Mouse (Mus musculus): ENCODE measurements around the gene Impdh1. TPM values are rescaled to one million over a fixed set of nuclear protein-coding genes. Genes with fewer than 3 reads are reported as not detected.

The Impdh1 gene
- 34.5 and 50.2 TPM in 2 replicates for polyA plus RNA-seq (2014; fragmentation: Nextera tagmentation; extraction: Ambion mirVana)

DNA sequence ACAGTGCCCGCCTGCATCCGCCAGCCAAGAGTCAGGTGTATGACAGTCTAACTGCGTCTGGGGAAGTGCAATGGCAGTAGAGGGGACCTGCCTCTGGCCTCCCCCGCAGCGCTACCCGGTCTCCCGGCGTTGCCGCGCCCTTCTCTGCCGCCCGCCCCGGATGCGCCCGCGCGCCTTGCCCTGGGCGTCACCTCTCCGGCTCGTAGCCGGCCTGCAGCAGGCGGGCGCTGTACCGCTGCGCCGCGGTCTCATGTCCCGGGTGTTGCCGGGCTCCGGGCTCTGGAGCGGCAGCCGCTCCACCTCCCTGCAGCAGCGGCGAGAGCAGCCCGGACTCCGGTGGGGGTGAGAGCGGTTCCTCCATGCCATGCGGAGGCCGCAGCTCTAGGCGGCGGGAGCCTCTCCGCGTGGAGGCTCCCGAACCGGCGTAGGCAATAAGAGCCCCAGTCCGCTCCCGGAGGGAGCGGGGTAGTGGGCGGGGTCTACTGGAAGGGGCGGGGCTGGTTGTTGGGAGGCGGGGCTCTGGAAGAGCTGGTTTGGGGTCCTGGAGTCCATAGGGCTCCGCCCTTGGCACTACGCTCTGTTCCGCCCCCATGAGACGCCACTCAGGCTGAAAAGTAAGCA, at the start of gene Impdh1:
Gene Impdh1 (minus strand): TSS at position 484 of the 621 bp plus-strand sequence.
- no peak within 1 kb of the TSS for H3K27ac ChIP-seq (ENCODE audit: low read depth, low read length)
- H3K4me3 ChIP-seq (ENCODE audit: low read depth, low read length) = peak within 1 kb of the TSS; percentile 64
- H3K4me1 ChIP-seq (ENCODE audit: control insufficient read depth, insufficient read depth, low read length) = peaks cover 23% of the 10 kb centered on the region
- no peaks in the 10 kb centered on the region for H3K36me3 ChIP-seq (ENCODE audit: control insufficient read depth, insufficient read depth, low read length)
- H3K27me3 ChIP-seq (replicated peaks; ENCODE audit: control insufficient read depth, insufficient read depth, low read length) = peaks cover 6% of the 10 kb centered on the region; the same call in 1 of the 2 replicates
- ATAC-seq (peak; percentile 71), DNase-seq (ENCODE audit: low spot score) (peak; percentile 76)
- H3K9ac ChIP-seq (ENCODE audit: low read length) = peak within 1 kb of the TSS; percentile 68
- no peaks in the 10 kb centered on the region for H3K9me3 ChIP-seq (replicated peaks; ENCODE audit: control insufficient read depth, low read length)
- under 1% methylated on average over 54 of the region's 56 CpGs for WGBS
- peak within 1 kb of the TSS; percentile 97 for H3K4me2 ChIP-seq (ENCODE audit: low read length)

DNA sequence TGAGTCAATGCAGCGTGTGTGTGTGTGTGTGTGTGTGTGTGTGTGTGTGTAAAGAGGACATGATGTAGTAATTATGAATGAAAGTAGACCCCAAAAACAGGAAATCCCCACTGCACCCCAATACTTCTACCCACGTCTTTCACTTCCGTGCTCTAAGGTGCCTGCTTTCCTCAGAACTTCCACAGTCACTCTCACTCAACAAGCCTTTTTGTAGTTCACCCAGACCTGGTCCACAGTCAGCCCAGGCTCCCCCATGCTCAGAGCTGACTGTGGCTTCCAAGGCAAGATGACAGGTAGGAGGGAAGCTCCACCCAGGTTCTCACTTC, 48.3 kb upstream of the Impdh1 start:
- H3K4me1 ChIP-seq (ENCODE audit: control insufficient read depth, insufficient read depth, low read length) = 0 out of 2 replicates have a peak, but pooled peaks cover 4% of the 10 kb centered on the region
- no peaks in the 10 kb centered on the region for H3K27me3 ChIP-seq (replicated peaks; ENCODE audit: control insufficient read depth, insufficient read depth, low read length)
- no peaks in the 10 kb centered on the region for H3K9me3 ChIP-seq (replicated peaks; ENCODE audit: control insufficient read depth, low read length)
- H3K9ac ChIP-seq (ENCODE audit: low read length) = no peak overlapping the region
- no peak for DNase-seq (ENCODE audit: low spot score)
- H3K4me2 ChIP-seq (ENCODE audit: low read length) = no peak overlapping the region
- no peaks in the 10 kb centered on the region for H3K36me3 ChIP-seq (ENCODE audit: control insufficient read depth, insufficient read depth, low read length)
- ATAC-seq = no peak
- no peak overlapping the region for H3K27ac ChIP-seq (ENCODE audit: low read depth, low read length)
- H3K4me3 ChIP-seq (ENCODE audit: low read depth, low read length) = no peak overlapping the region
- 96% methylated on average over 3 of the region's 3 CpGs for WGBS

DNA sequence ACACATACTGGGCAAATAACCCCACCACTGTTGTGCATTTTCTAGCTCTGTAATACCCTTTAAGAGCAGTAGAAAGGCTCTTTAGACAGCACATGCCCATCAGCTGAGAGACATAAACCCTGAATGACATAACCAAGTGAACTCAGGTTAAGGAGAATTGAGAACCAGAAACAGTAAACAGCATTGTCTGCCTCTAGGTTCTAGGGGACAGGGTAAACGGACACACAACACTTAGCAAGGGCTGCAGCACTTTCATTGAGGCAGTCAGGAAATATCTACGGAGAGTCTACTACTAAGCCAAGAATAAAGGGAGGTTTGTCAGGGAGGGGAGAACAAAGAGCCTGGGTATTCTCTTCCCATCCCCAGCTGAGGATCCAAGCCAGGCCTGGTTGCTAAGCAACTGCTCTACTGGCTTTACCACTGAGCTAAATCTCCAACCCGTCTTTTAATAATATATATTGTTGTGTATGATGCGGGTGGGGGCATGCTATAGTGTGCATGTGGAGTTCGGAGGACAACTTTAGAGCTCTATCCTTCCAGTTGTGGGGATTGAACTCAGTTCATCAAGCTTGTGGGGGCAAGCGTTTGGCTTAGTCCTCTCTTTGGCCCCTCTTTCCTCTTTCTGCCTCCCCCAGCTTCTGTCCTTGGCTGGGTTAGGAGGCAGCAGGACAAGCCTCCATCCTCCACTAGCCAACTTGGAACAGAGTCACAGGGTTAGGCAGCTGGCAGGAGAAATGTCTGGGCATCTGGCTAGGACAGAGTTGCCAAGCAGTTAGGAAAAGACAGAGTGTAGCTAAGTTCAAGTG, 47.7 kb upstream of the Impdh1 start:
- peak; percentile 40; the same call in 1 of the 2 replicates for ATAC-seq
- 0 out of 2 replicates have a peak, but pooled peaks cover 4% of the 10 kb centered on the region for H3K4me1 ChIP-seq (ENCODE audit: control insufficient read depth, insufficient read depth, low read length)
- no peaks in the 10 kb centered on the region for H3K27me3 ChIP-seq (replicated peaks; ENCODE audit: control insufficient read depth, insufficient read depth, low read length)

DNA sequence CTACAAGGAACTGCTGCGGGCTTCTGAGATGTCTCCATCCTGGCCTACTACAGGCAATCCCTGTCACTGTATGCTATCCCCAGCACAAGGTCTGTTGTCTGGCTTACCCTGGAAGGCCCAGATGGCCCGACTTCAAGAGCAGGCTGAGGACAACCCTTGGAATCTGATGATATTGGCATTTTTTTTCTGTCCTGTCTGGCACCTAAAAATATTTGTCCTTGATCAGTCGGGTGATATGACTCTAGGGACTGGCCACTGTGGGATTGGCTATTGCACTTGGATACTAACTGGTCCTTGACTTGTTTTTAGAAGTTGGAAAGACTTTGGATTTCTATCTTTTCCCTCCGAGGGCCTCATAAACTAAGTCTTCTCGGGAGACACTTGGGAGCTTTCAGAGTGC, 45.7 kb upstream of the Impdh1 start:
- ATAC-seq = no peak
- WGBS = 84% methylated on average over 5 of the region's 5 CpGs
- H3K4me1 ChIP-seq (ENCODE audit: control insufficient read depth, insufficient read depth, low read length) = 0 out of 2 replicates have a peak, but pooled peaks cover 4% of the 10 kb centered on the region
- no peak overlapping the region for H3K4me2 ChIP-seq (ENCODE audit: low read length)
- H3K36me3 ChIP-seq (ENCODE audit: control insufficient read depth, insufficient read depth, low read length) = no peaks in the 10 kb centered on the region
- H3K4me3 ChIP-seq (ENCODE audit: low read depth, low read length) = no peak overlapping the region
- DNase-seq (ENCODE audit: low spot score) = no peak
- H3K27ac ChIP-seq (ENCODE audit: low read depth, low read length) = no peak overlapping the region
- H3K9me3 ChIP-seq (replicated peaks; ENCODE audit: control insufficient read depth, low read length) = no peaks in the 10 kb centered on the region
- no peaks in the 10 kb centered on the region for H3K27me3 ChIP-seq (replicated peaks; ENCODE audit: control insufficient read depth, insufficient read depth, low read length)
- no peak overlapping the region for H3K9ac ChIP-seq (ENCODE audit: low read length)

More for the DNA sequence above, 47.7 kb upstream of the Impdh1 start:
- no peaks in the 10 kb centered on the region for H3K9me3 ChIP-seq (replicated peaks; ENCODE audit: control insufficient read depth, low read length)
- H3K4me3 ChIP-seq (ENCODE audit: low read depth, low read length) = no peak overlapping the region
- no peaks in the 10 kb centered on the region for H3K36me3 ChIP-seq (ENCODE audit: control insufficient read depth, insufficient read depth, low read length)
- H3K27ac ChIP-seq (ENCODE audit: low read depth, low read length) = no peak overlapping the region
- H3K4me2 ChIP-seq (ENCODE audit: low read length) = no peak overlapping the region
- H3K9ac ChIP-seq (ENCODE audit: low read length) = no peak overlapping the region
- WGBS = 37% methylated on average over 6 of the region's 6 CpGs
- DNase-seq (ENCODE audit: low spot score) = peak; percentile 57

DNA sequence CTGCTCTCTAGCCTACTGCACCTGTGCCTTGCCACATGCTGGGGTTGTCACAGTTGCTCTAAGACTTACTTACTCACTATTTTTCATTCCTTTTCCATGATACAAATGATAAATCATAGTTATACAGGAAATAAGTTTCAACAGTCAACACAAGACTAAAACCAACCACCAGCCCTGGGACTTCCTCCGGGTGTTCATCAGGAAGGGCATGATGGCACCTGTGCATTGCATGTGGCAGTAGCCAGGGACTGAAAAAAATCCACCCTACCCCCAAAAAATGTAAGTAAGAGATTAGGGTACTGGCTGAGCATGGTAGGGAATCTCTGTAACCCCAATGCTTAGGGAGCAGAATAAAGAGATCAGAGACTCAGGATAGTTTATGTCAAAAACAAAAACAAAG, 43.3 kb upstream of the Impdh1 start:
- ATAC-seq = no peak
- no peak overlapping the region for H3K4me3 ChIP-seq (ENCODE audit: low read depth, low read length)
- H3K36me3 ChIP-seq (ENCODE audit: control insufficient read depth, insufficient read depth, low read length) = no peaks in the 10 kb centered on the region
- no peak overlapping the region for H3K4me2 ChIP-seq (ENCODE audit: low read length)
- DNase-seq (ENCODE audit: low spot score) = no peak
- 0 out of 2 replicates have a peak, but pooled peaks cover 4% of the 10 kb centered on the region for H3K4me1 ChIP-seq (ENCODE audit: control insufficient read depth, insufficient read depth, low read length)
- WGBS = 95% methylated on average over 1 of the region's 1 CpGs
- H3K27ac ChIP-seq (ENCODE audit: low read depth, low read length) = no peak overlapping the region
- no peak overlapping the region for H3K9ac ChIP-seq (ENCODE audit: low read length)
- no peaks in the 10 kb centered on the region for H3K27me3 ChIP-seq (replicated peaks; ENCODE audit: control insufficient read depth, insufficient read depth, low read length)
- no peaks in the 10 kb centered on the region for H3K9me3 ChIP-seq (replicated peaks; ENCODE audit: control insufficient read depth, low read length)

DNA sequence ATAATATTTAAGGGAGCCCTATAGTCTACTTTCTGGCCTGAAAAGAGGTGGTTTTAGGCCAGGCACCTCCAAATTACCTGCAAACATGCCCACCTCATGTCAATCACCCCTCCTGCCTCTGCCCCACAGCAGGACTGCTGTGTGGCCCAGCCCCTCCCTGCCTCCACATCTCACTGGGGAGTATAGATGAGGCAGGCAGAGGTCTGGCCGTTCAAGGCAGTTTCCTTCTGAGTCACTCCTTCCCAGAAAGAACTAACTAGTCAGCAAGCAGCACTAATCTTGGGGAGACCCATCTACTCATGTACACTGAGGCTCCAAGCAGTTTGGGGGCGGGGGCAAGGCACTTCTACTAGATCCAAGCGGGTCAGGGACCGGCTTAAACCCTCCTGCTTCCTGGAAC, 30.9 kb upstream of the Impdh1 start:
- ATAC-seq (no peak), DNase-seq (ENCODE audit: low spot score) (no peak)
- WGBS = 51% methylated on average over 4 of the region's 4 CpGs
- no peaks in the 10 kb centered on the region for H3K36me3 ChIP-seq (ENCODE audit: control insufficient read depth, insufficient read depth, low read length)
- no peaks in the 10 kb centered on the region for H3K9me3 ChIP-seq (replicated peaks; ENCODE audit: control insufficient read depth, low read length)
- H3K4me3 ChIP-seq (ENCODE audit: low read depth, low read length) = no peak overlapping the region
- no peaks in the 10 kb centered on the region for H3K27me3 ChIP-seq (replicated peaks; ENCODE audit: control insufficient read depth, insufficient read depth, low read length)
- H3K9ac ChIP-seq (ENCODE audit: low read length) = no peak overlapping the region
- H3K4me1 ChIP-seq (ENCODE audit: control insufficient read depth, insufficient read depth, low read length) = no peaks in the 10 kb centered on the region
- no peak overlapping the region for H3K4me2 ChIP-seq (ENCODE audit: low read length)
- H3K27ac ChIP-seq (ENCODE audit: low read depth, low read length) = no peak overlapping the region

DNA sequence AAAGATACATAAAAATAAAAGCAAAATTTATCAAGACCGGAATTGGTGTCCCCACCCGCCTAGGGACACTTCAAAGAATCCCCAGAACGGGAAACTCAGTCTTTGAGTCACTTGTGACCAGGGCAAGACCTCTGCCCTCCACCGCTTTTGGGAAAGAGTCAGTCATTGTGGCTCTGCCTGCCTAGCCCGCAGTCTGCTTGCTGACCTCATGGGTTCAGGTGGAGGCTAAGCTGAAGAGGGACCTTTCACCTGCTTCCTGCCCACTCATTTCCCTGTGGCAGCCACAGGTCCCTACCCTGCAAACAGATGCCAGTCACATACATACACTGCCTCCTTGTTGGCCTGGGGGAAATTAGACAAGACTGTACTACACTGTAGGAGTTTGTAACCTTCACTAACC, 30.4 kb upstream of the Impdh1 start:
- Histone ChIP-seq H3K27ac (ENCODE audit: low read depth, low read length) (no peak overlapping the region), H3K36me3 (ENCODE audit: control insufficient read depth, insufficient read depth, low read length) (no peaks in the 10 kb centered on the region), H3K9me3 (replicated peaks; ENCODE audit: control insufficient read depth, low read length) (no peaks in the 10 kb centered on the region), H3K4me2 (ENCODE audit: low read length) (no peak overlapping the region), H3K4me3 (ENCODE audit: low read depth, low read length) (no peak overlapping the region), H3K4me1 (ENCODE audit: control insufficient read depth, insufficient read depth, low read length) (no peaks in the 10 kb centered on the region), H3K9ac (ENCODE audit: low read length) (no peak overlapping the region), H3K27me3 (replicated peaks; ENCODE audit: control insufficient read depth, insufficient read depth, low read length) (no peaks in the 10 kb centered on the region)
- 70% methylated on average over 5 of the region's 5 CpGs for WGBS
- ATAC-seq (no peak), DNase-seq (ENCODE audit: low spot score) (no peak)

DNA sequence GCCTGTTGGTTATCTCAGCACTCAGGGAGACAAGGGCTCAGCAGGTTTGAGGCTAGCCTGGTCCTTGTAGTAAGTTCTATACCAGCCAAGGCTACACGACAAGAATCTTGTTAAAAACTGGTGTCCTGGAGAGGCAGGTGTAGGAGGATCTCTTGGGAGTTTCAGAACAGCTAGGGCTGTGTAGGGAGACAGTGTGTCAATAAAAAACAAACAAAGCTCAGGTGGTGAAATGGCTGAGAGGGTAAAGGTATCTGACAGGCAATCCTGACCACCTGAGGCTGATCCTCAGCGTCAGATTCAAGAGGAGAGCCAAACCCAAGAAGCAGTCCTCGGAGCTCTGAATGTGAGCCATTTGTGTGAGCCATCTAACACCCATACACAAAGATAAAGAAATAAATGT, 30.0 kb upstream of the Impdh1 start:
- Histone ChIP-seq H3K9ac (ENCODE audit: low read length) (no peak overlapping the region), H3K27ac (ENCODE audit: low read depth, low read length) (no peak overlapping the region), H3K36me3 (ENCODE audit: control insufficient read depth, insufficient read depth, low read length) (no peaks in the 10 kb centered on the region), H3K9me3 (replicated peaks; ENCODE audit: control insufficient read depth, low read length) (no peaks in the 10 kb centered on the region), H3K4me1 (ENCODE audit: control insufficient read depth, insufficient read depth, low read length) (no peaks in the 10 kb centered on the region), H3K27me3 (replicated peaks; ENCODE audit: control insufficient read depth, insufficient read depth, low read length) (no peaks in the 10 kb centered on the region), H3K4me3 (ENCODE audit: low read depth, low read length) (no peak overlapping the region), H3K4me2 (ENCODE audit: low read length) (no peak overlapping the region)
- DNase-seq (ENCODE audit: low spot score) = no peak
- no peak for ATAC-seq
- WGBS = 72% methylated on average over 3 of the region's 3 CpGs
